Mouse (Mus musculus): Measurements from ENCODE around the gene Itga10.
"Not testable (repeated sequence)": the region's sequence is repeated elsewhere in the genome, so short reads cannot be mapped to it uniquely, and the experiment has no call there.

The Itga10 gene

GRCm38 (mm10) chr3:96680269-96680956, 35.0 kb downstream of the Itga10 start:
- no peak for DNase-seq (ENCODE audit: low spot score)

- DNase-seq (ENCODE audit: low spot score), result no peak
These were observed 38.1 kb downstream of the Itga10 start for GRCm38 (mm10) chr3:96683496-96683895.

- DNase-seq (ENCODE audit: low spot score), result peak; percentile 58
These were observed 38.9 kb downstream of the Itga10 start for GRCm38 (mm10) chr3:96684151-96684821.

GRCm38 (mm10) chr3:96684822-96685156, 39.4 kb downstream of the Itga10 start:
- no peak for DNase-seq (ENCODE audit: low spot score)

- not testable (repeated sequence) for DNase-seq (ENCODE audit: low spot score)
These were observed 40.7 kb downstream of the Itga10 start for GRCm38 (mm10) chr3:96686057-96686456.

- no peak for DNase-seq (ENCODE audit: low spot score)
These were observed 43.5 kb downstream of the Itga10 start for GRCm38 (mm10) chr3:96688854-96689253.

GRCm38 (mm10) chr3:96690298-96690697, 44.9 kb downstream of the Itga10 start:
- no peak for DNase-seq (ENCODE audit: low spot score)

GRCm38 (mm10) chr3:96692506-96692905, 47.1 kb downstream of the Itga10 start:
- DNase-seq (ENCODE audit: low spot score), result peak; percentile 80

GRCm38 (mm10) chr3:96693579-96693978, 48.2 kb downstream of the Itga10 start:
- no peak for DNase-seq (ENCODE audit: low spot score)

GRCm38 (mm10) chr3:96696198-96696765, 50.9 kb downstream of the Itga10 start, which contains the start of gene Pias3:
Gene Pias3 (plus strand): TSS chr3:96696384.
- peak; percentile 81 for DNase-seq (ENCODE audit: low spot score)

GRCm38 (mm10) chr3:96696766-96697732, 51.7 kb downstream of the Itga10 start:
- DNase-seq (ENCODE audit: low spot score), result peak; percentile 84

- no peak for DNase-seq (ENCODE audit: low spot score)
These were observed 53.8 kb downstream of the Itga10 start for GRCm38 (mm10) chr3:96698993-96699690.

- DNase-seq (ENCODE audit: low spot score), result peak; percentile 48
These were observed 55.0 kb downstream of the Itga10 start for GRCm38 (mm10) chr3:96700376-96700775.

- no peak for DNase-seq (ENCODE audit: low spot score)
These were observed 55.6 kb downstream of the Itga10 start for GRCm38 (mm10) chr3:96701003-96701402.

- no peak for DNase-seq (ENCODE audit: low spot score)
These were observed 59.4 kb downstream of the Itga10 start for GRCm38 (mm10) chr3:96704778-96705177.

GRCm38 (mm10) chr3:96706217-96706616, 60.8 kb downstream of the Itga10 start:
- no peak for DNase-seq (ENCODE audit: low spot score)

- DNase-seq (ENCODE audit: low spot score), result no peak
These were observed 61.6 kb downstream of the Itga10 start for GRCm38 (mm10) chr3:96706984-96707383.

GRCm38 (mm10) chr3:96707903-96708683, 62.7 kb downstream of the Itga10 start, which contains the start of gene Nudt17:
Gene Nudt17 (minus strand): TSS chr3:96708562.
- DNase-seq (ENCODE audit: low spot score), result peak; percentile 81

- DNase-seq (ENCODE audit: low spot score), result no peak
These were observed 63.3 kb downstream of the Itga10 start for GRCm38 (mm10) chr3:96708684-96709064.
